In genomic region chr6:14409772-14410171, GRCm38 (mm10) we compare ENCODE assay signal across 9 mouse cellular contexts.
DNase-seq lines count a peak whose midpoint lies in the region; ATAC-seq lines count a peak whose summit lies in the region.
"Had no signal": no experiment of that assay in that cellular context is flagged by ENCODE, and none has a peak within 500 bp of the region (broad histone marks: within the 10 kb centered on the region; RNA-seq: fewer than 3 reads in every experiment).

No protein-coding gene starts in this region.

- H3K27me3 ChIP-seq in neural tube, embryonic 13.5 days = no peaks in the 10 kb centered on the region
- H3K27me3 ChIP-seq in neural tube, embryonic 15.5 days (replicated peaks) = no peaks in the 10 kb centered on the region
- no peaks in the 10 kb centered on the region for H3K27me3 ChIP-seq in forebrain, embryonic 16.5 days (replicated peaks; ENCODE audit: control insufficient read depth, insufficient read depth, low read length)
- H3K27me3 ChIP-seq: megakaryocyte, embryonic 14.5 days had no signal

- H3K4me2 ChIP-seq in neural tube, embryonic 13.5 days = no peak overlapping the region
- no peak overlapping the region for H3K4me2 ChIP-seq in neural tube, embryonic 15.5 days
- H3K4me2 ChIP-seq in forebrain, embryonic 16.5 days (ENCODE audit: low read length) = no peak overlapping the region

- H3K4me3 ChIP-seq in neural tube, embryonic 13.5 days = no peak overlapping the region
- H3K4me3 ChIP-seq in neural tube, embryonic 15.5 days (replicated peaks) = no peak overlapping the region
- no peak overlapping the region for H3K4me3 ChIP-seq in forebrain, embryonic 16.5 days (replicated peaks; ENCODE audit: low read length)
- H3K4me3 ChIP-seq: megakaryocyte, embryonic 14.5 days had no signal

- H3K36me3 ChIP-seq in neural tube, embryonic 13.5 days = no peaks in the 10 kb centered on the region
- no peaks in the 10 kb centered on the region for H3K36me3 ChIP-seq in neural tube, embryonic 15.5 days
- no peaks in the 10 kb centered on the region for H3K36me3 ChIP-seq in forebrain, embryonic 16.5 days (ENCODE audit: control insufficient read depth, insufficient read depth)

- WGBS in neural tube, embryonic 13.5 days = 20% methylated on average over 4 of the region's 4 CpGs
- WGBS in neural tube, embryonic 15.5 days = 21% methylated on average over 4 of the region's 4 CpGs
- 41% methylated on average over 4 of the region's 4 CpGs for WGBS in forebrain, embryonic 16.5 days

- peaks cover 5% of the 10 kb centered on the region for H3K4me1 ChIP-seq in neural tube, embryonic 13.5 days (replicated peaks)
- H3K4me1 ChIP-seq in neural tube, embryonic 15.5 days = peaks cover 3% of the 10 kb centered on the region; the same call in 1 of the 2 replicates
- no peaks in the 10 kb centered on the region for H3K4me1 ChIP-seq in forebrain, embryonic 16.5 days (replicated peaks; ENCODE audit: control insufficient read depth, insufficient read depth, low read length)
- H3K4me1 ChIP-seq: megakaryocyte, embryonic 14.5 days had no signal

- no peak overlapping the region for H3K9ac ChIP-seq in neural tube, embryonic 13.5 days
- H3K9ac ChIP-seq in neural tube, embryonic 15.5 days (replicated peaks) = no peak overlapping the region
- no peak overlapping the region for H3K9ac ChIP-seq in forebrain, embryonic 16.5 days (replicated peaks; ENCODE audit: low read depth, low read length)

- peak; percentile 79 for ATAC-seq in neural tube, embryonic 13.5 days (ENCODE audit: low read depth)
- no peak for ATAC-seq in neural tube, embryonic 15.5 days (ENCODE audit: low FRiP score)
- ATAC-seq in forebrain, embryonic 16.5 days = peak; percentile 93

- no peaks in the 10 kb centered on the region for H3K9me3 ChIP-seq in neural tube, embryonic 13.5 days
- H3K9me3 ChIP-seq in neural tube, embryonic 15.5 days (replicated peaks) = no peaks in the 10 kb centered on the region
- no peaks in the 10 kb centered on the region for H3K9me3 ChIP-seq in forebrain, embryonic 16.5 days (ENCODE audit: control insufficient read depth, low read length)

- H3K27ac ChIP-seq in neural tube, embryonic 13.5 days (replicated peaks) = no peak overlapping the region
- H3K27ac ChIP-seq in neural tube, embryonic 15.5 days (replicated peaks) = no peak overlapping the region
- H3K27ac ChIP-seq in forebrain, embryonic 16.5 days (ENCODE audit: low read length) = no peak overlapping the region

- peak; percentile 81 for DNase-seq in layer of hippocampus, adult 9-11 months
- DNase-seq in right cerebral cortex, postnatal 36 days (ENCODE audit: low spot score in 2 of 2) = peak; percentile 25 to 64
- no peak for DNase-seq in kidney, postnatal 25 days
- no peak for DNase-seq in heart, adult 11 months
- DNase-seq in testis, postnatal 14 days (ENCODE audit: low spot score) = no peak

Comparison
In these comparisons a context has a peak if more than half of its experiments do, and no peak if none do; other contexts are left out.
1. DNase-seq: peak in layer of hippocampus, adult 9-11 months (single experiment) and right cerebral cortex, postnatal 36 days (2 of 2); none in kidney, postnatal 25 days (0 of 2), heart, adult 11 months (single experiment) and testis, postnatal 14 days (single experiment).